Mouse (Mus musculus): Measurements from ENCODE around the gene Rln3.

GRCm38 (mm10) chr8:84025863-84026262 lies 18.9 kb downstream of the Rln3 start:
- no peak for TF ChIP-seq CTCF (conservative IDR thresholded peaks at IDR 0.05; ENCODE audit: insufficient read depth, insufficient read length, low read depth, low read length)
- TF ChIP-seq POLR2A (IDR thresholded peaks at IDR 0.05; ENCODE audit: low read depth, low read length) = no peak
